Mouse (Mus musculus) bone marrow macrophage, adult 2 months (primary cell): ENCODE results near the gene Slc26a8.

ENCODE experiments used
- CTCF ChIP-seq: IDR thresholded peaks from 2 replicates; pipeline ENCODE4 v1.5.1; 2012; ENCODE audit warnings: low read depth, mild to moderate bottlenecking, low read length, moderate library complexity
- POLR2A ChIP-seq: IDR thresholded peaks from 2 replicates; pipeline ENCODE4 v1.6.1; 2012; ENCODE audit warnings: mild to moderate bottlenecking, low read depth, low read length, borderline replicate concordance

- TF ChIP-seq CTCF = no peak
- no peak for TF ChIP-seq POLR2A
Measured at GRCm38 (mm10) chr17:28710291-28710688, 20.3 kb upstream of the Slc26a8 start.
